Mouse (Mus musculus) kidney, embryonic 16.5 days (tissue): ENCODE data around the gene Batf3. TPM values are rescaled to one million over a fixed set of nuclear protein-coding genes. Genes with fewer than 3 reads are reported as not detected.

Experiments
- ATAC-seq: fragments of 200-750 bp; cut with Nextera tagmentation; 2 replicates; pipeline ENCODE4 v1.8.0; 2017; ENCODE audit warnings: moderate TSS enrichment; ENCODE audit not compliant: low FRiP score, low TSS enrichment
- H3K27ac ChIP-seq: fragments of 300-500 bp; sonication (generic); 2 replicates; pipeline ENCODE4 v1.5.1; 2014; ENCODE audit warnings: low read length
- H3K27me3 ChIP-seq: fragments of 300-500 bp; sonication (generic); 2 replicates; pipeline ENCODE4 v1.6.1; 2014; ENCODE audit warnings: low read length, control low read depth, mixed read lengths; ENCODE audit not compliant: insufficient read depth
- H3K36me3 ChIP-seq: fragments of 300-500 bp; sonication (generic); 2 replicates; pipeline ENCODE4 v1.6.1; 2014; ENCODE audit warnings: low read length, control low read depth, mixed read lengths; ENCODE audit not compliant: insufficient read depth
- H3K4me1 ChIP-seq: fragments of 300-500 bp; sonication (generic); 2 replicates; pipeline ENCODE4 v1.6.1; 2014; ENCODE audit warnings: low read length, control low read depth, mixed read lengths; ENCODE audit not compliant: insufficient read depth
- H3K4me2 ChIP-seq: fragments of 300-500 bp; sonication (generic); replicated peaks from 2 replicates; pipeline ENCODE4 v1.6.1; 2014; ENCODE audit warnings: low read depth, low read length
- H3K4me3 ChIP-seq: fragments of 300-500 bp; sonication (generic); 2 replicates; pipeline ENCODE4 v1.5.1; 2014; ENCODE audit warnings: mild to moderate bottlenecking, low read length
- H3K9ac ChIP-seq: fragments of 300-500 bp; sonication (generic); replicated peaks from 2 replicates; pipeline ENCODE4 v1.6.1; 2014; ENCODE audit warnings: low read length
- H3K9me3 ChIP-seq: fragments of 300-500 bp; sonication (generic); 2 replicates; pipeline ENCODE4 v1.6.1; 2016; ENCODE audit warnings: low read length, control low read depth
- WGBS: fragments of 180-500 bp; shearing (Covaris S2); extraction: QIAGEN DNeasy Blood & Tissue Kit; methylation state at CpG from one replicate; pipeline ENCODE4 v1.1.7; 2014; 5-methylcytosine and 5-hydroxymethylcytosine counted together
- polyA plus RNA-seq: library from polyadenylated mRNA; unstranded; fragments of >200 nt; fragmentation: Nextera tagmentation; extraction: Ambion mirVana; gene quantifications from 2 replicates; pipeline ENCODE4 v1.2.1, GENCODE M21; 2015

Gene Batf3
- polyA plus RNA-seq, 1 experiment from 2014 or later: 13.5 TPM

- H3K4me3 ChIP-seq: no peak overlapping the region
- no peak overlapping the region for H3K9ac ChIP-seq
- WGBS: 72% methylated on average over 12 of the region's 12 CpGs
- no peaks in the 10 kb centered on the region for H3K9me3 ChIP-seq
- H3K4me1 ChIP-seq: no peaks in the 10 kb centered on the region
- no peaks in the 10 kb centered on the region for H3K27me3 ChIP-seq
- no peak for ATAC-seq
- no peak overlapping the region for H3K4me2 ChIP-seq
- H3K27ac ChIP-seq: no peak overlapping the region
- peaks cover 26% of the 10 kb centered on the region for H3K36me3 ChIP-seq
Measured at GRCm38 (mm10) chr1:191085597-191085996, 12.1 kb upstream of the Batf3 start.

GRCm38 (mm10) chr1:191086304-191086878, 11.3 kb upstream of the Batf3 start:
- H3K27ac ChIP-seq: no peak overlapping the region
- no peaks in the 10 kb centered on the region for H3K9me3 ChIP-seq
- no peak for ATAC-seq

GRCm38 (mm10) chr1:191086960-191087359, 10.7 kb upstream of the Batf3 start:
- Histone ChIP-seq H3K4me3 (no peak overlapping the region), H3K4me2 (no peak overlapping the region), H3K27me3 (no peaks in the 10 kb centered on the region), H3K9ac (no peak overlapping the region), H3K36me3 (peaks cover 14% of the 10 kb centered on the region), H3K27ac (no peak overlapping the region), H3K4me1 (peaks cover 2% of the 10 kb centered on the region; the same call in 1 of the 2 replicates), H3K9me3 (no peaks in the 10 kb centered on the region)
- WGBS: 71% methylated on average over 8 of the region's 8 CpGs
- ATAC-seq: no peak

More at GRCm38 (mm10) chr1:191086304-191086878, 11.3 kb upstream of the Batf3 start:
- no peak overlapping the region for H3K9ac ChIP-seq
- no peaks in the 10 kb centered on the region for H3K27me3 ChIP-seq
- 81% methylated on average over 7 of the region's 7 CpGs for WGBS
- H3K36me3 ChIP-seq: peaks cover 19% of the 10 kb centered on the region
- H3K4me2 ChIP-seq: no peak overlapping the region
- H3K4me1 ChIP-seq: no peaks in the 10 kb centered on the region
- no peak overlapping the region for H3K4me3 ChIP-seq

GRCm38 (mm10) chr1:191087955-191088354, 9.7 kb upstream of the Batf3 start:
- H3K4me2 ChIP-seq: no peak overlapping the region
- 76% methylated on average over 5 of the region's 5 CpGs for WGBS
- ATAC-seq: no peak
- no peaks in the 10 kb centered on the region for H3K27me3 ChIP-seq
- no peaks in the 10 kb centered on the region for H3K9me3 ChIP-seq
- no peak overlapping the region for H3K9ac ChIP-seq
- no peak overlapping the region for H3K27ac ChIP-seq
- no peak overlapping the region for H3K4me3 ChIP-seq
- peaks cover 9% of the 10 kb centered on the region for H3K4me1 ChIP-seq
- 0 out of 2 replicates have a peak, but pooled peaks cover 6% of the 10 kb centered on the region for H3K36me3 ChIP-seq

- ATAC-seq: no peak
- WGBS: 69% methylated on average over 6 of the region's 6 CpGs
- Histone ChIP-seq H3K4me2 (no peak overlapping the region), H3K4me1 (peaks cover 9% of the 10 kb centered on the region), H3K9me3 (no peaks in the 10 kb centered on the region), H3K36me3 (0 out of 2 replicates have a peak, but pooled peaks cover 6% of the 10 kb centered on the region), H3K9ac (no peak overlapping the region), H3K27ac (no peak overlapping the region), H3K27me3 (no peaks in the 10 kb centered on the region), H3K4me3 (no peak overlapping the region)
Measured at GRCm38 (mm10) chr1:191089355-191089754, 8.3 kb upstream of the Batf3 start.

- H3K9ac ChIP-seq: no peak overlapping the region
- H3K27me3 ChIP-seq: no peaks in the 10 kb centered on the region
- H3K9me3 ChIP-seq: no peaks in the 10 kb centered on the region
- H3K4me3 ChIP-seq: no peak overlapping the region
- WGBS: 40% methylated on average over 8 of the region's 8 CpGs
- no peak overlapping the region for H3K27ac ChIP-seq
- H3K4me2 ChIP-seq: no peak overlapping the region
- no peak for ATAC-seq
- no peaks in the 10 kb centered on the region for H3K36me3 ChIP-seq
- peaks cover 13% of the 10 kb centered on the region for H3K4me1 ChIP-seq
Measured at GRCm38 (mm10) chr1:191092050-191092449, 5.6 kb upstream of the Batf3 start.

- H3K36me3 ChIP-seq: no peaks in the 10 kb centered on the region
- peaks cover 16% of the 10 kb centered on the region for H3K4me1 ChIP-seq
- H3K4me2 ChIP-seq: no peak overlapping the region
- H3K4me3 ChIP-seq: no peak overlapping the region
- H3K27ac ChIP-seq: no peak overlapping the region
- no peak for ATAC-seq
- H3K9me3 ChIP-seq: no peaks in the 10 kb centered on the region
- no peaks in the 10 kb centered on the region for H3K27me3 ChIP-seq
- no peak overlapping the region for H3K9ac ChIP-seq
- 65% methylated on average over 5 of the region's 5 CpGs for WGBS
Measured at GRCm38 (mm10) chr1:191093578-191093977, 4.1 kb upstream of the Batf3 start.

- ATAC-seq: no peak
- Histone ChIP-seq H3K9ac (no peak overlapping the region), H3K27me3 (no peaks in the 10 kb centered on the region), H3K4me1 (peaks cover 26% of the 10 kb centered on the region), H3K9me3 (no peaks in the 10 kb centered on the region), H3K36me3 (no peaks in the 10 kb centered on the region), H3K27ac (no peak overlapping the region), H3K4me3 (no peak overlapping the region), H3K4me2 (no peak overlapping the region)
- 72% methylated on average over 9 of the region's 9 CpGs for WGBS
Measured at GRCm38 (mm10) chr1:191095019-191095418, 2.6 kb upstream of the Batf3 start.

- no peak overlapping the region for H3K27ac ChIP-seq
- ATAC-seq: peak; percentile 25; the same call in 1 of the 2 replicates
- WGBS: 45% methylated on average over 14 of the region's 14 CpGs
- H3K36me3 ChIP-seq: no peaks in the 10 kb centered on the region
- H3K27me3 ChIP-seq: no peaks in the 10 kb centered on the region
- H3K4me3 ChIP-seq: peak overlapping the region; percentile 75
- no peak overlapping the region; the same call in 1 of the 2 replicates for H3K9ac ChIP-seq
- peak overlapping the region; percentile 100 for H3K4me2 ChIP-seq
- 0 out of 2 replicates have a peak, but pooled peaks cover 3% of the 10 kb centered on the region for H3K9me3 ChIP-seq
- H3K4me1 ChIP-seq: peaks cover 23% of the 10 kb centered on the region
Measured at GRCm38 (mm10) chr1:191096871-191097681, 571 bp upstream of the Batf3 start.

GRCm38 (mm10) chr1:191099114-191099513, 1.5 kb downstream of the Batf3 start:
- Histone ChIP-seq H3K4me1 (peaks cover 17% of the 10 kb centered on the region), H3K27ac (no peak overlapping the region), H3K9ac (no peak overlapping the region), H3K4me3 (peak overlapping the region; percentile 75; the same call in 1 of the 2 replicates), H3K9me3 (0 out of 2 replicates have a peak, but pooled peaks cover 3% of the 10 kb centered on the region), H3K36me3 (no peaks in the 10 kb centered on the region), H3K4me2 (peak overlapping the region; percentile 100), H3K27me3 (no peaks in the 10 kb centered on the region)
- 33% methylated on average over 5 of the region's 5 CpGs for WGBS
- no peak for ATAC-seq
